Mouse (Mus musculus) bone marrow macrophage, adult 2 months (primary cell): ENCODE measurements around the gene Spef1. TPM values are rescaled to one million over a fixed set of nuclear protein-coding genes. Genes with fewer than 3 reads are reported as not detected.

Experiments used
- H3K27ac ChIP-seq: 2 replicates; pipeline ENCODE4 v1.5.1; 2012; ENCODE audit warnings: low read depth, low read length; ENCODE audit not compliant: insufficient read depth
- H3K4me1 ChIP-seq: 2 replicates; pipeline ENCODE4 v1.6.1; 2012; ENCODE audit warnings: low read length; ENCODE audit not compliant: control insufficient read depth, insufficient read depth
- H3K4me3 ChIP-seq: 2 replicates; pipeline ENCODE4 v1.5.1; 2012; ENCODE audit warnings: mild to moderate bottlenecking, low read length, moderate library complexity; ENCODE audit not compliant: insufficient read depth
- CTCF ChIP-seq: IDR thresholded peaks from 2 replicates; pipeline ENCODE4 v1.5.1; 2012; ENCODE audit warnings: low read depth, mild to moderate bottlenecking, low read length, moderate library complexity
- POLR2A ChIP-seq: IDR thresholded peaks from 2 replicates; pipeline ENCODE4 v1.6.1; 2012; ENCODE audit warnings: mild to moderate bottlenecking, low read depth, low read length, borderline replicate concordance
- polyA plus RNA-seq: library from polyadenylated mRNA; stranded (reverse); fragments of >200 nt; gene quantifications from 2 replicates; pipeline ENCODE4 v1.2.4, GENCODE M21; 2012; ENCODE audit not compliant: missing spikeins, insufficient read depth, insufficient read length

Spef1 gene
- polyA plus RNA-seq, 1 experiment: 7.1 TPM

- Histone ChIP-seq H3K4me3 (no peak overlapping the region), H3K27ac (no peak overlapping the region), H3K4me1 (no peaks in the 10 kb centered on the region; the same call in 1 of the 2 replicates)
- TF ChIP-seq CTCF: no peak
- no peak for TF ChIP-seq POLR2A
Observed at GRCm38 (mm10) chr2:131125964-131126815, 60.9 kb downstream of the Spef1 start.

DNA sequence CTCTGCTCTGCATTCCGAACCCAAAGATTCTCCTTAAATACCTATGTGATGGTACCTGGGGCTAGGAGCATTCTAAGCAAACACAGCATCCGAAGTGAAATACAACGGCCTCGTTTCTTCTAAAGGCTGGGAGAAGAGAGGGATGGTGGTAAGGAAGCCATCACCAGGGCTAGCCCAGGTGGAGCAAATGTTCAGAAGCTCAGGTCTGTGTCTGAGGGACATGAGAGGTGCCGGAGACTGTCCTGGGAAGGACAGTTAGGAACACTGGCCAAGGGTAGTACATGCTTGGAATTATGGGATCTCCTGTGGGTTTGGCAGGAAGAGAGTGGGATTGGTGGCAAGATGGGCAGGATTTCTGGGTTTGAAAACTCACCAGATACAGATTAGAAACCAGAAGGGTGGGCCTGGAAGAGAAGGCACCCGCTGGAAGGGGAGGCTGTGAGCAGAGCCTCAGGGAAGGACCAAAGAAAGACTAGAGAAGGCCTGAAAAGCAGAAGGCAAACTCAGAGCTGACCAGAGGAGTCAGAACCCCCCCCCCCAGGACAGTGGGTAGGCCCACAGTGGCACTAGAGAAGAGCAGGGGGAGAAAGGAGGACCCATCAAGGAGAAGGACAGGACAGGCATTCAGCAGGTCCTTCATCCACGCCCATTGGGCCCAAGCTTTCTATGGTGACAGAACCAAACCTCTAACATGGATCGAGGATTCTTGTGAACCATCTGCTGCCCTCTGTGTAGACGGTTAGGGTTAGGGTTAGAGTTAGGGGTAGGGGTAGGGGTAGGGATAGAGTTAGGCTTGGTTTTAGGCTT, 61.7 kb downstream of the Spef1 start:
- H3K27ac ChIP-seq: no peak overlapping the region
- H3K4me3 ChIP-seq: no peak overlapping the region
- H3K4me1 ChIP-seq: no peaks in the 10 kb centered on the region; the same call in 1 of the 2 replicates
- TF ChIP-seq CTCF (no peak), POLR2A (no peak)

GRCm38 (mm10) chr2:131124166-131124565, 62.9 kb downstream of the Spef1 start:
- no peak overlapping the region for H3K4me3 ChIP-seq
- H3K4me1 ChIP-seq: no peaks in the 10 kb centered on the region; the same call in 1 of the 2 replicates
- no peak for TF ChIP-seq POLR2A
- no peak overlapping the region for H3K27ac ChIP-seq

Other genes with a start within 250 kb of the Spef1 start
- gene Gfra4, start 144.2 kb downstream of the Spef1 start, polyA plus RNA-seq: 0.96 and 1.5 TPM in 2 replicates
- gene Adam33, start 123.5 kb downstream of the Spef1 start, polyA plus RNA-seq: 12.8 and 13.6 TPM in 2 replicates
- 164 and 219 TPM in 2 replicates for gene Siglec1, start 100.5 kb downstream of the Spef1 start, polyA plus RNA-seq
- not detected in 2 replicates for gene Hspa12b, start 60.0 kb downstream of the Spef1 start, polyA plus RNA-seq
- gene Gm11037, start 53.8 kb downstream of the Spef1 start, polyA plus RNA-seq: not detected in 2 replicates
- gene 1700037H04Rik, start 27.2 kb downstream of the Spef1 start, polyA plus RNA-seq: 53.6 and 55.6 TPM in 2 replicates
- gene Cenpb, start 7.2 kb downstream of the Spef1 start, polyA plus RNA-seq: 88.2 and 88.3 TPM in 2 replicates
- gene Cdc25b, start 333 bp downstream of the Spef1 start, polyA plus RNA-seq: 47.1 and 56.5 TPM in 2 replicates
- 28.1 and 29.1 TPM in 2 replicates for gene Ap5s1, start 19.8 kb upstream of the Spef1 start, polyA plus RNA-seq
- gene Mavs, start 46.8 kb upstream of the Spef1 start, polyA plus RNA-seq: 39.0 and 40.3 TPM in 2 replicates
- gene Pank2, start 75.2 kb upstream of the Spef1 start, polyA plus RNA-seq: 49.3 and 50.2 TPM in 2 replicates
- 5.0 and 5.1 TPM in 2 replicates for gene Rnf24, start 165.6 kb upstream of the Spef1 start, polyA plus RNA-seq